Mouse (Mus musculus) small intestine, adult 2 months (tissue): Measurements from ENCODE around the gene Eftud2. TPM values are rescaled to one million over a fixed set of nuclear protein-coding genes. Genes with fewer than 3 reads are reported as not detected.
A peak's percentile ranks its signal among the peaks of the same experiment; 100 is the strongest.

ENCODE experiments used
- H3K27ac ChIP-seq: fragments of 200-500 bp; 2 replicates; pipeline ENCODE4 v1.5.1; 2012; ENCODE audit warnings: low read depth, low read length, control low read depth, inconsistent platforms; ENCODE audit not compliant: insufficient read depth
- H3K27me3 ChIP-seq: fragments of 200-500 bp; 2 replicates; pipeline ENCODE4 v1.6.1; 2012; ENCODE audit warnings: mild to moderate bottlenecking, moderate library complexity, low read length, inconsistent platforms; ENCODE audit not compliant: control insufficient read depth, insufficient read depth
- H3K36me3 ChIP-seq: fragments of 200-500 bp; 2 replicates; pipeline ENCODE4 v1.6.1; 2012; ENCODE audit warnings: mild to moderate bottlenecking, low read length, control low read depth, inconsistent platforms; ENCODE audit not compliant: control insufficient read depth, insufficient read depth
- H3K4me1 ChIP-seq: fragments of 200-500 bp; 2 replicates; pipeline ENCODE4 v1.6.1; 2012; ENCODE audit warnings: low read length, inconsistent platforms, mixed read lengths; ENCODE audit not compliant: control insufficient read depth, insufficient read depth, insufficient read length
- H3K4me3 ChIP-seq: fragments of 200-500 bp; 2 replicates; pipeline ENCODE4 v1.5.1; 2012; ENCODE audit warnings: low read depth, mild to moderate bottlenecking, control low read depth, inconsistent platforms, low read length, moderate library complexity
- CTCF ChIP-seq: fragments of 200-500 bp; IDR thresholded peaks from 2 replicates; pipeline ENCODE4 v1.5.1; 2012; ENCODE audit warnings: low read depth, mild to moderate bottlenecking, control low read depth, inconsistent platforms, low read length, moderate library complexity, mixed read lengths; ENCODE audit not compliant: insufficient replicate concordance, insufficient read length; ENCODE audit errors: extremely low read depth
- POLR2A ChIP-seq: fragments of 200-500 bp; IDR thresholded peaks from 2 replicates; pipeline ENCODE4 v1.6.1; 2012; ENCODE audit warnings: low read depth, mild to moderate bottlenecking, control low read depth, inconsistent platforms, low read length, moderate library complexity
- WGBS: fragments of 180-500 bp; shearing (Covaris S2); methylation state at CpG from one replicate; pipeline ENCODE4 v1.1.7; 2018; 5-methylcytosine and 5-hydroxymethylcytosine counted together
- polyA plus RNA-seq: library from polyadenylated mRNA; depleted of rRNA; stranded (reverse); fragments of >200 nt; gene quantifications from 2 replicates; pipeline ENCODE4 v1.2.3, GENCODE M21; 2012

Gene Eftud2
- polyA plus RNA-seq, 1 experiment, result 57.1 TPM

GRCm38 (mm10) chr11:102903654-102904053, 22.9 kb upstream of the Eftud2 start:
- 58% methylated on average over 7 of the region's 7 CpGs for WGBS
- no peak overlapping the region for H3K27ac ChIP-seq
- H3K4me3 ChIP-seq, result no peak overlapping the region
- H3K36me3 ChIP-seq, result 0 out of 2 replicates have a peak, but pooled peaks cover 6% of the 10 kb centered on the region
- H3K27me3 ChIP-seq, result no peaks in the 10 kb centered on the region
- H3K4me1 ChIP-seq, result no peaks in the 10 kb centered on the region
- TF ChIP-seq POLR2A, result no peak
- no peak for TF ChIP-seq CTCF

GRCm38 (mm10) chr11:102902107-102902506, 21.3 kb upstream of the Eftud2 start:
- no peak for TF ChIP-seq POLR2A
- no peak for TF ChIP-seq CTCF
- H3K4me3 ChIP-seq, result no peak overlapping the region
- H3K27ac ChIP-seq, result no peak overlapping the region
- H3K27me3 ChIP-seq, result no peaks in the 10 kb centered on the region
- H3K36me3 ChIP-seq, result 0 out of 2 replicates have a peak, but pooled peaks cover 1% of the 10 kb centered on the region
- H3K4me1 ChIP-seq, result no peaks in the 10 kb centered on the region
- WGBS, result 79% methylated on average over 5 of the region's 5 CpGs

- TF ChIP-seq CTCF (no peak), POLR2A (no peak)
- Histone ChIP-seq H3K36me3 (no peaks in the 10 kb centered on the region), H3K27ac (no peak overlapping the region), H3K4me3 (no peak overlapping the region), H3K27me3 (no peaks in the 10 kb centered on the region), H3K4me1 (no peaks in the 10 kb centered on the region)
- WGBS, result 58% methylated on average over 4 of the region's 4 CpGs
Observed at GRCm38 (mm10) chr11:102901199-102901598, 20.4 kb upstream of the Eftud2 start.

- Histone ChIP-seq H3K36me3 (no peaks in the 10 kb centered on the region), H3K27me3 (no peaks in the 10 kb centered on the region), H3K4me1 (no peaks in the 10 kb centered on the region), H3K4me3 (no peak within 1 kb of the TSS), H3K27ac (no peak within 1 kb of the TSS)
- TF ChIP-seq POLR2A (no peak), CTCF (peak; percentile 88)
- 5% methylated on average over 7 of the region's 7 CpGs for WGBS
Observed at GRCm38 (mm10) chr11:102900763-102901162, 20.0 kb upstream of the Eftud2 start, which contains the start of gene Gfap. TSS of gene Gfap (minus strand) at chr11:102900912.

GRCm38 (mm10) chr11:102898408-102898807, 17.6 kb upstream of the Eftud2 start:
- no peak overlapping the region for H3K4me3 ChIP-seq
- no peak overlapping the region for H3K27ac ChIP-seq
- no peaks in the 10 kb centered on the region for H3K27me3 ChIP-seq
- H3K36me3 ChIP-seq, result no peaks in the 10 kb centered on the region
- WGBS, result 75% methylated on average over 9 of the region's 9 CpGs
- TF ChIP-seq CTCF (no peak), POLR2A (no peak)
- peaks cover 3% of the 10 kb centered on the region; the same call in 1 of the 2 replicates for H3K4me1 ChIP-seq

GRCm38 (mm10) chr11:102896641-102897040, 15.9 kb upstream of the Eftud2 start:
- Histone ChIP-seq H3K4me1 (peaks cover 7% of the 10 kb centered on the region; the same call in 1 of the 2 replicates), H3K36me3 (no peaks in the 10 kb centered on the region), H3K27me3 (no peaks in the 10 kb centered on the region), H3K27ac (no peak overlapping the region), H3K4me3 (no peak overlapping the region)
- WGBS, result 81% methylated on average over 20 of the region's 20 CpGs
- TF ChIP-seq POLR2A (no peak), CTCF (no peak)

GRCm38 (mm10) chr11:102895779-102896178, 15.0 kb upstream of the Eftud2 start:
- no peak overlapping the region for H3K4me3 ChIP-seq
- WGBS, result 47% methylated on average over 9 of the region's 9 CpGs
- H3K27ac ChIP-seq, result no peak overlapping the region
- H3K4me1 ChIP-seq, result peaks cover 7% of the 10 kb centered on the region; the same call in 1 of the 2 replicates
- no peak for TF ChIP-seq POLR2A
- TF ChIP-seq CTCF, result no peak
- H3K27me3 ChIP-seq, result no peaks in the 10 kb centered on the region
- no peaks in the 10 kb centered on the region for H3K36me3 ChIP-seq
